Mouse (Mus musculus) heart, embryonic 12.5 days (tissue): ENCODE results near the gene Gcm1. TPM values are rescaled to one million over a fixed set of nuclear protein-coding genes. Genes with fewer than 3 reads are reported as not detected.
A peak's percentile ranks its signal among the peaks of the same experiment; 100 is the strongest.
"Not testable (repeated sequence)": the region's sequence is repeated elsewhere in the genome, so short reads cannot be mapped to it uniquely, and the experiment has no call there.

Source experiments
- ATAC-seq: fragments of 200-750 bp; cut with Nextera tagmentation; 2 replicates; pipeline ENCODE4 v1.8.0; 2017; ENCODE audit warnings: moderate TSS enrichment, moderate library complexity; ENCODE audit not compliant: insufficient number of reproducible peaks, low FRiP score
- H3K27ac ChIP-seq: fragments of 300-500 bp; sonication (generic); 2 replicates; pipeline ENCODE4 v1.5.1; 2016; ENCODE audit warnings: mild to moderate bottlenecking, moderate library complexity; ENCODE audit not compliant: poor library complexity, severe bottlenecking
- H3K27me3 ChIP-seq: fragments of 300-500 bp; sonication (generic); replicated peaks from 2 replicates; pipeline ENCODE4 v1.6.1; 2016; ENCODE audit warnings: mild to moderate bottlenecking, moderate library complexity
- H3K36me3 ChIP-seq: fragments of 300-500 bp; sonication (generic); 2 replicates; pipeline ENCODE4 v1.6.1; 2016; ENCODE audit warnings: mild to moderate bottlenecking, moderate library complexity
- H3K4me1 ChIP-seq: fragments of 300-500 bp; sonication (generic); replicated peaks from 2 replicates; pipeline ENCODE4 v1.6.1; 2016; ENCODE audit warnings: mild to moderate bottlenecking
- H3K4me2 ChIP-seq: fragments of 300-500 bp; sonication (generic); 2 replicates; pipeline ENCODE4 v1.6.1; 2016; ENCODE audit warnings: mild to moderate bottlenecking, moderate library complexity
- H3K4me3 ChIP-seq: fragments of 300-500 bp; sonication (generic); 2 replicates; pipeline ENCODE4 v1.5.1; 2016; ENCODE audit warnings: mild to moderate bottlenecking
- H3K9ac ChIP-seq: fragments of 300-500 bp; sonication (generic); 2 replicates; pipeline ENCODE4 v1.6.1; 2016; ENCODE audit warnings: mild to moderate bottlenecking, moderate library complexity
- H3K9me3 ChIP-seq: fragments of 300-500 bp; sonication (generic); replicated peaks from 2 replicates; pipeline ENCODE4 v1.6.1; 2016; ENCODE audit warnings: mild to moderate bottlenecking, moderate library complexity
- WGBS: fragments of 180-500 bp; shearing (Covaris S2); methylation state at CpG from one replicate; pipeline ENCODE4 v1.1.7; 2016; 5-methylcytosine and 5-hydroxymethylcytosine counted together
- polyA plus RNA-seq: library from polyadenylated mRNA; unstranded; fragments of >200 nt; fragmentation: Nextera tagmentation; extraction: Ambion mirVana; gene quantifications from 2 replicates; pipeline ENCODE4 v1.2.1, GENCODE M21; 2016

The Gcm1 gene
- polyA plus RNA-seq, 1 experiment from 2014 or later, result not detected

GRCm38 (mm10) chr9:78046755-78047154 is 5.0 kb upstream of the Gcm1 start:
- no peak for ATAC-seq
- Histone ChIP-seq H3K9ac (no peak overlapping the region), H3K36me3 (no peaks in the 10 kb centered on the region), H3K4me3 (peak overlapping the region; percentile 23), H3K9me3 (no peaks in the 10 kb centered on the region), H3K27ac (no peak overlapping the region), H3K4me2 (peak overlapping the region; percentile 50), H3K27me3 (no peaks in the 10 kb centered on the region), H3K4me1 (peaks cover 20% of the 10 kb centered on the region)
- 29% methylated on average over 20 of the region's 20 CpGs for WGBS

GRCm38 (mm10) chr9:78050452-78050970 is 1.2 kb upstream of the Gcm1 start:
- Histone ChIP-seq H3K27ac (no peak overlapping the region), H3K4me1 (peaks cover 13% of the 10 kb centered on the region), H3K4me3 (no peak overlapping the region), H3K9ac (no peak overlapping the region), H3K27me3 (no peaks in the 10 kb centered on the region), H3K4me2 (no peak overlapping the region), H3K9me3 (no peaks in the 10 kb centered on the region), H3K36me3 (no peaks in the 10 kb centered on the region)
- no peak for ATAC-seq
- WGBS, result 34% methylated on average over 5 of the region's 5 CpGs

- Histone ChIP-seq H3K9ac (no peak overlapping the region), H3K9me3 (no peaks in the 10 kb centered on the region), H3K27ac (no peak overlapping the region), H3K4me3 (no peak overlapping the region), H3K4me1 (peaks cover 3% of the 10 kb centered on the region; the same call in 1 of the 2 replicates), H3K36me3 (no peaks in the 10 kb centered on the region), H3K27me3 (no peaks in the 10 kb centered on the region), H3K4me2 (no peak overlapping the region)
- ATAC-seq, result no peak
- WGBS, result 56% methylated on average over 8 of the region's 8 CpGs
These were observed 2.1 kb downstream of the Gcm1 start for GRCm38 (mm10) chr9:78053821-78054220.

GRCm38 (mm10) chr9:78054298-78054697 is 2.6 kb downstream of the Gcm1 start:
- 77% methylated on average over 3 of the region's 3 CpGs for WGBS
- H3K27me3 ChIP-seq, result no peaks in the 10 kb centered on the region
- peaks cover 6% of the 10 kb centered on the region; the same call in 1 of the 2 replicates for H3K4me1 ChIP-seq
- ATAC-seq, result no peak
- H3K36me3 ChIP-seq, result no peaks in the 10 kb centered on the region
- H3K27ac ChIP-seq, result no peak overlapping the region
- H3K9ac ChIP-seq, result no peak overlapping the region
- H3K4me3 ChIP-seq, result no peak overlapping the region
- H3K9me3 ChIP-seq, result no peaks in the 10 kb centered on the region
- no peak overlapping the region for H3K4me2 ChIP-seq

GRCm38 (mm10) chr9:78059525-78060120 is 7.9 kb downstream of the Gcm1 start:
- no peak overlapping the region for H3K9ac ChIP-seq
- no peak for ATAC-seq
- peaks cover 13% of the 10 kb centered on the region for H3K4me1 ChIP-seq
- no peak overlapping the region for H3K27ac ChIP-seq
- H3K4me3 ChIP-seq, result no peak overlapping the region
- no peaks in the 10 kb centered on the region for H3K9me3 ChIP-seq
- H3K27me3 ChIP-seq, result no peaks in the 10 kb centered on the region
- WGBS, result 75% methylated on average over 16 of the region's 16 CpGs
- H3K4me2 ChIP-seq, result no peak overlapping the region
- no peaks in the 10 kb centered on the region for H3K36me3 ChIP-seq

GRCm38 (mm10) chr9:78062392-78062791 is 10.7 kb downstream of the Gcm1 start:
- Histone ChIP-seq H3K27me3 (no peaks in the 10 kb centered on the region), H3K9ac (no peak overlapping the region), H3K9me3 (no peaks in the 10 kb centered on the region), H3K4me3 (no peak overlapping the region), H3K4me2 (no peak overlapping the region), H3K27ac (no peak overlapping the region), H3K4me1 (peaks cover 13% of the 10 kb centered on the region), H3K36me3 (no peaks in the 10 kb centered on the region)
- WGBS, result 76% methylated on average over 9 of the region's 9 CpGs
- no peak for ATAC-seq

GRCm38 (mm10) chr9:78064121-78064520 is 12.4 kb downstream of the Gcm1 start:
- ATAC-seq, result no peak
- Histone ChIP-seq H3K36me3 (no peaks in the 10 kb centered on the region), H3K9me3 (no peaks in the 10 kb centered on the region), H3K27me3 (no peaks in the 10 kb centered on the region), H3K4me2 (no peak overlapping the region), H3K4me3 (no peak overlapping the region), H3K27ac (no peak overlapping the region), H3K4me1 (peaks cover 7% of the 10 kb centered on the region), H3K9ac (no peak overlapping the region)
- WGBS, result 56% methylated on average over 10 of the region's 10 CpGs

- H3K4me1 ChIP-seq, result no peaks in the 10 kb centered on the region
- H3K36me3 ChIP-seq, result no peaks in the 10 kb centered on the region
- no peaks in the 10 kb centered on the region for H3K27me3 ChIP-seq
- H3K9ac ChIP-seq, result no peak overlapping the region
- H3K4me3 ChIP-seq, result no peak overlapping the region
- H3K4me2 ChIP-seq, result no peak overlapping the region
- WGBS, result 66% methylated on average over 5 of the region's 5 CpGs
- 0 out of 2 replicates have a peak, but pooled peaks cover 3% of the 10 kb centered on the region for H3K9me3 ChIP-seq
- no peak overlapping the region for H3K27ac ChIP-seq
- ATAC-seq, result no peak
These were observed 18.8 kb downstream of the Gcm1 start for GRCm38 (mm10) chr9:78070496-78070895.

GRCm38 (mm10) chr9:78071626-78072025 is 19.9 kb downstream of the Gcm1 start:
- Histone ChIP-seq H3K4me1 (no peaks in the 10 kb centered on the region), H3K4me2 (no peak overlapping the region), H3K4me3 (no peak overlapping the region), H3K27ac (no peak overlapping the region), H3K27me3 (no peaks in the 10 kb centered on the region), H3K36me3 (no peaks in the 10 kb centered on the region), H3K9me3 (0 out of 2 replicates have a peak, but pooled peaks cover 3% of the 10 kb centered on the region), H3K9ac (no peak overlapping the region)
- no peak for ATAC-seq
- WGBS, result 88% methylated on average over 4 of the region's 4 CpGs

- H3K9me3 ChIP-seq, H3K4me2 ChIP-seq, ATAC-seq, H3K36me3 ChIP-seq, H3K9ac ChIP-seq, H3K27me3 ChIP-seq, H3K27ac ChIP-seq, H3K4me1 ChIP-seq, H3K4me3 ChIP-seq: not testable (repeated sequence)
- WGBS, result 86% methylated on average over 3 of the region's 3 CpGs
These were observed 21.6 kb downstream of the Gcm1 start for GRCm38 (mm10) chr9:78073291-78073690.

GRCm38 (mm10) chr9:78073713-78074340 is 22.1 kb downstream of the Gcm1 start:
- H3K27ac ChIP-seq, result no peak overlapping the region
- H3K27me3 ChIP-seq, result no peaks in the 10 kb centered on the region
- H3K4me1 ChIP-seq, result no peaks in the 10 kb centered on the region
- ATAC-seq, result no peak
- H3K9me3 ChIP-seq, result 0 out of 2 replicates have a peak, but pooled peaks cover 3% of the 10 kb centered on the region
- no peak overlapping the region for H3K9ac ChIP-seq
- no peak overlapping the region for H3K4me3 ChIP-seq
- H3K4me2 ChIP-seq, result no peak overlapping the region
- no peaks in the 10 kb centered on the region for H3K36me3 ChIP-seq
- WGBS, result 89% methylated on average over 13 of the region's 13 CpGs
